Mouse (Mus musculus) MEL (cell line): ENCODE data around the gene Hsp90ab1.

Experiments used
- CTCF ChIP-seq, 3 experiments: IDR thresholded peaks in 2 of 3; conservative IDR thresholded peaks in 1 of 3; 2 replicates each; pipeline ENCODE4 v1.5.1; 2011 to 2012; ENCODE audit warnings: low read length in 3 of 3, low read depth in 2 of 3, mild to moderate bottlenecking in 2 of 3, improper control_type of control experiment in 1 of 3, inconsistent platforms in 1 of 3, mixed read lengths in 1 of 3, moderate library complexity in 1 of 3; ENCODE audit not compliant: control insufficient read depth in 1 of 3, insufficient read depth in 1 of 3, poor library complexity in 1 of 3, severe bottlenecking in 1 of 3
- HCFC1 ChIP-seq: IDR thresholded peaks from 2 replicates; pipeline ENCODE4 v1.6.1; 2012; ENCODE audit warnings: low read depth, mild to moderate bottlenecking, inconsistent platforms, low read length, improper control_type of control experiment, moderate library complexity
- MEF2A ChIP-seq: IDR thresholded peaks from 2 replicates; pipeline ENCODE4 v1.6.1; 2014; ENCODE audit warnings: low read depth, mild to moderate bottlenecking, inconsistent platforms, low read length, improper control_type of control experiment; ENCODE audit not compliant: poor library complexity, insufficient replicate concordance, severe bottlenecking; ENCODE audit errors: extremely low read depth
- MYC ChIP-seq: IDR thresholded peaks from 2 replicates; pipeline ENCODE4 v1.6.1; 2011; ENCODE audit warnings: low read depth, mild to moderate bottlenecking, low read length, improper control_type of control experiment, moderate library complexity
- POLR2AphosphoS2 ChIP-seq: IDR thresholded peaks from 2 replicates; pipeline ENCODE4 v1.6.1; 2011; ENCODE audit warnings: low read length, improper control_type of control experiment
- USF1 ChIP-seq: IDR thresholded peaks from 2 replicates; pipeline ENCODE4 v1.6.1; 2014; ENCODE audit warnings: low read depth, mild to moderate bottlenecking, inconsistent platforms, low read length, improper control_type of control experiment, moderate library complexity

DNA sequence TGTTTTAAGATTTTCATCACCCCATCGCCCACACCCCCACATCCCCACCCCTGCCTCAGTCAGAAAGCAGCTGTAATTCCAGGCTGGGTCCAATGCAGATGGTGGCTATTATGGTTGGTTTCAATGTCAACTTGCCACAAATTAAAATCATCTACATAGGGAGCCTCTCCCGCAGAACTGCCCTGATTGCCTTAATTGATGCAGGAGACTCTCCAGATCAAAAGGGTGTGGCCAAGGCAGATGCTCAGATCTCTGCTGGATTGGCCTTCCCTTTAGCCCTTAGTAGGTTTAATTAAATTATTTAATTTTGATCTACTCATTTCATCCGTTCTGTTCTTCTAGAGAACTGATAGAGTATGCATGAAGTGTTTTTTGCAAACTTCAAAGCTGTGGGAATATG, 29.9 kb upstream of the Hsp90ab1 start:
- TF ChIP-seq CTCF (IDR thresholded peaks at IDR 0.05 in 2 of 3, conservative IDR thresholded peaks at IDR 0.05 in 1 of 3; ENCODE audit: control insufficient read depth in 1 of 3, insufficient read depth in 1 of 3, low read depth in 2 of 3, low read length in 3 of 3, poor library complexity in 1 of 3, severe bottlenecking in 1 of 3) (no peak), MEF2A (no peak), MYC (no peak), POLR2AphosphoS2 (no peak), USF1 (no peak), HCFC1 (no peak)
